Mouse (Mus musculus) ES-E14 (cell line): Measurements from ENCODE around the gene Fkrp.

Experiments used
- HCFC1 ChIP-seq: IDR thresholded peaks from 2 replicates; pipeline ENCODE4 v1.6.1; 2012; ENCODE audit warnings: low read length, inconsistent platforms, borderline replicate concordance; ENCODE audit not compliant: insufficient read depth
- MAFK ChIP-seq: IDR thresholded peaks from 2 replicates; pipeline ENCODE4 v1.6.1; 2014; ENCODE audit warnings: mild to moderate bottlenecking, low read depth, low read length, inconsistent platforms; ENCODE audit not compliant: insufficient read depth
- ZC3H11A ChIP-seq: IDR thresholded peaks from 2 replicates; pipeline ENCODE4 v1.6.1; 2012; ENCODE audit warnings: low read depth, mild to moderate bottlenecking, inconsistent platforms, low read length, borderline replicate concordance
- ZNF384 ChIP-seq: IDR thresholded peaks from 2 replicates; pipeline ENCODE4 v1.6.1; 2012; ENCODE audit warnings: low read depth, low read length, inconsistent platforms

DNA sequence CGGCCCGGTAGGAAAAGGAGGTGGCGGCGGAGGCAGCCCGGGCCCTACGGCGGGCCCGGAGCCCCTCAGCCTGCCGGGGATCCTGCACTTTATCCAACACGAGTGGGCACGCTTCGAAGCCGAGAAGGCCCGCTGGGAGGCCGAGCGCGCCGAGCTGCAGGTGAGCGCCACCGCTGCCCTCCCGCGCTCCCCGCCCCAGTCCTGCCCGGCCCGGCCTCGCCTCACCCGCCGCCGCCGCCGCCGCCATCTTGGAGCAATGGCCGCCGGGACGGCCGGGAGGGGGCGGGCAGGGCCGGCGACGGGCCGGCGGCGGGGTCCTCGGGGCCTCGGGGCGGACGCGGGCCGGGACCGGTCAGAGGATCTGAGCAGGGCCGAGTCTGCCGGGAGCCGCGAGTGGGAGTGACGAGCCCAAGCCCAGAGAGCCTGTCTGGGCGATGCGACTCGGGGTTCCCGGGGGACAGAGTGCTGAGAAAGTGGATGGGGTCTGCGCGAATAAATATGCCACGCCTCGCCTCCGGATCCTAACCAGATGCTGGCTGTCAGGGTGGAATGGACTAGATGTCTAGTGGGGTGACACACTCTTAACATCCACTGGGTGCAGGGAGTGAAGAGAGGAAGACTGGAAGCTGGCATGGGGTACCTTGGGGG, at the start of gene Fkrp:
- TF ChIP-seq ZC3H11A (no peak), MAFK (no peak), ZNF384 (no peak), HCFC1 (peak; percentile 8; the same call in 1 of the 2 replicates)
